Mouse (Mus musculus) liver, postnatal 0 days (tissue): ENCODE measurements around the gene Gm9999.

ENCODE experiments used
- CTCF ChIP-seq: sonication (generic); IDR thresholded peaks from 2 replicates; pipeline ENCODE4 v1.5.1; 2016; ENCODE audit warnings: antibody characterized with exemption, low read depth
- EP300 ChIP-seq: IDR thresholded peaks from 2 replicates; pipeline ENCODE4 v1.6.1; 2016; ENCODE audit warnings: antibody characterized with exemption, low read depth, mild to moderate bottlenecking

DNA sequence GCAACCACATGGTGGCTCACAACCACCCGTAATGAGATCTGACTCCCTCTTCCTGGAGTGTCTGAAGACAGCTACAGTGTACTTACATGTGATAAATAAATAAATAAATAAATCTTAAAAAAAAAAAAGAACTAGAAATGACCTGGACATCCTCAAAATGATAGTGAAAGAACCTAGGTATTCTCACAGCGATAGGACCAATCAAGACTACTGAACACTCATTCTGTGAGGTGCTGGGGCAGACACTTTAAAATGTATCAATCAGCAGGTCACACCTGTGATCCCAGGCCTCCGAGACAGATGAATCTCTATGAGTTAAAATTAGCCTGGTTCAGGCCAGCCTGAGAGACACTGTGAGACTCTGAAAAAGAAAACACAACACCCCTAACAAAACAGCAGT is 33.2 kb downstream of the Gm9999 start:
- no peak for TF ChIP-seq CTCF
- no peak for TF ChIP-seq EP300
